Mouse (Mus musculus) layer of hippocampus, adult 2 months (tissue): ENCODE measurements around the gene Banf2. TPM values are rescaled to one million over a fixed set of nuclear protein-coding genes. Genes with fewer than 3 reads are reported as not detected.

Source experiments
- DNase-seq, 2 experiments: peaks; one replicate each; pipeline ENCODE4 v3.0.0; 2022; ENCODE audit warnings: low spot score in 2 of 2
- H3K27ac ChIP-seq: fragments of 200-600 bp; 2 replicates; pipeline ENCODE4 v1.8.1; 2022
- H3K4me3 ChIP-seq: fragments of 200-600 bp; 2 replicates; pipeline ENCODE4 v1.8.1; 2022; ENCODE audit warnings: mild to moderate bottlenecking
- CTCF ChIP-seq: fragments of 200-600 bp; conservative IDR thresholded peaks from 2 replicates; pipeline ENCODE4 v1.8.1; 2022; ENCODE audit warnings: antibody characterized with exemption, mild to moderate bottlenecking, moderate library complexity
- total RNA-seq, 2 experiments: library from RNA; stranded (reverse); gene quantifications; 2 replicates each; pipeline ENCODE4 v1.2.3; 2021

Banf2 gene
- total RNA-seq, 2 experiments from 2014 or later = not detected

- H3K4me3 ChIP-seq = peak overlapping the region; percentile 71
- H3K27ac ChIP-seq = peak overlapping the region; percentile 90
- no peak for DNase-seq
- no peak for TF ChIP-seq CTCF
These were observed 23.1 kb upstream of the Banf2 start for GRCm38 (mm10) chr2:144009551-144010281.

- Histone ChIP-seq H3K27ac (peak overlapping the region; percentile 90), H3K4me3 (peak overlapping the region; percentile 71)
- peak; percentile 49 to 67 for DNase-seq
- peak; percentile 90 for TF ChIP-seq CTCF
These were observed 22.4 kb upstream of the Banf2 start for GRCm38 (mm10) chr2:144010282-144011044.

GRCm38 (mm10) chr2:144011080-144011551 is 21.7 kb upstream of the Banf2 start, which contains the start of gene Rrbp1:
Gene Rrbp1, minus strand, starts transcription at chr2:144011263.
- no peak for TF ChIP-seq CTCF
- peak; percentile 98 to 99 for DNase-seq
- Histone ChIP-seq H3K4me3 (peak within 1 kb of the TSS; percentile 71), H3K27ac (peak within 1 kb of the TSS; percentile 90)

GRCm38 (mm10) chr2:144014051-144014450 is 18.8 kb upstream of the Banf2 start:
- Histone ChIP-seq H3K27ac (no peak overlapping the region), H3K4me3 (no peak overlapping the region)
- no peak for DNase-seq
- no peak for TF ChIP-seq CTCF

GRCm38 (mm10) chr2:144014481-144014880 is 18.4 kb upstream of the Banf2 start:
- no peak for DNase-seq
- no peak for TF ChIP-seq CTCF
- H3K27ac ChIP-seq = no peak overlapping the region

GRCm38 (mm10) chr2:144015861-144016260 is 17.0 kb upstream of the Banf2 start:
- no peak overlapping the region for H3K4me3 ChIP-seq
- TF ChIP-seq CTCF = no peak
- no peak overlapping the region for H3K27ac ChIP-seq
- no peak for DNase-seq

More at GRCm38 (mm10) chr2:144014481-144014880, 18.4 kb upstream of the Banf2 start:
- H3K4me3 ChIP-seq = no peak overlapping the region

- TF ChIP-seq CTCF = no peak
- no peak overlapping the region for H3K27ac ChIP-seq
- no peak for DNase-seq
- H3K4me3 ChIP-seq = no peak overlapping the region
These were observed 12.9 kb upstream of the Banf2 start for GRCm38 (mm10) chr2:144019971-144020370.

GRCm38 (mm10) chr2:144022441-144022840 is 10.4 kb upstream of the Banf2 start:
- H3K4me3 ChIP-seq = no peak overlapping the region
- DNase-seq = no peak
- no peak for TF ChIP-seq CTCF
- H3K27ac ChIP-seq = no peak overlapping the region

GRCm38 (mm10) chr2:144025361-144025760 is 7.5 kb upstream of the Banf2 start:
- no peak for DNase-seq
- Histone ChIP-seq H3K27ac (no peak overlapping the region), H3K4me3 (no peak overlapping the region)
- no peak for TF ChIP-seq CTCF

- no peak overlapping the region for H3K27ac ChIP-seq
- TF ChIP-seq CTCF = no peak
- no peak for DNase-seq
- H3K4me3 ChIP-seq = no peak overlapping the region
These were observed 6.4 kb upstream of the Banf2 start for GRCm38 (mm10) chr2:144026456-144026855.

- no peak overlapping the region for H3K4me3 ChIP-seq
- no peak for TF ChIP-seq CTCF
- no peak overlapping the region for H3K27ac ChIP-seq
These were observed 2.1 kb upstream of the Banf2 start for GRCm38 (mm10) chr2:144030791-144031190.

GRCm38 (mm10) chr2:144044726-144045125 is 11.9 kb downstream of the Banf2 start:
- H3K27ac ChIP-seq = peak overlapping the region; percentile 36; the same call in 1 of the 2 replicates
- TF ChIP-seq CTCF = no peak
- DNase-seq = peak; percentile 59 to 75

More at GRCm38 (mm10) chr2:144030791-144031190, 2.1 kb upstream of the Banf2 start:
- DNase-seq = no peak

More at GRCm38 (mm10) chr2:144044726-144045125, 11.9 kb downstream of the Banf2 start:
- H3K4me3 ChIP-seq = no peak overlapping the region
